Mouse (Mus musculus) kidney, adult 11 months (tissue): ENCODE data around the gene Spink4.
A peak's percentile ranks its signal among the peaks of the same experiment; 100 is the strongest.

Source experiments
- DNase-seq: peaks from one replicate; pipeline ENCODE4 v3.0.0; 2022

Gene Spink4

DNA sequence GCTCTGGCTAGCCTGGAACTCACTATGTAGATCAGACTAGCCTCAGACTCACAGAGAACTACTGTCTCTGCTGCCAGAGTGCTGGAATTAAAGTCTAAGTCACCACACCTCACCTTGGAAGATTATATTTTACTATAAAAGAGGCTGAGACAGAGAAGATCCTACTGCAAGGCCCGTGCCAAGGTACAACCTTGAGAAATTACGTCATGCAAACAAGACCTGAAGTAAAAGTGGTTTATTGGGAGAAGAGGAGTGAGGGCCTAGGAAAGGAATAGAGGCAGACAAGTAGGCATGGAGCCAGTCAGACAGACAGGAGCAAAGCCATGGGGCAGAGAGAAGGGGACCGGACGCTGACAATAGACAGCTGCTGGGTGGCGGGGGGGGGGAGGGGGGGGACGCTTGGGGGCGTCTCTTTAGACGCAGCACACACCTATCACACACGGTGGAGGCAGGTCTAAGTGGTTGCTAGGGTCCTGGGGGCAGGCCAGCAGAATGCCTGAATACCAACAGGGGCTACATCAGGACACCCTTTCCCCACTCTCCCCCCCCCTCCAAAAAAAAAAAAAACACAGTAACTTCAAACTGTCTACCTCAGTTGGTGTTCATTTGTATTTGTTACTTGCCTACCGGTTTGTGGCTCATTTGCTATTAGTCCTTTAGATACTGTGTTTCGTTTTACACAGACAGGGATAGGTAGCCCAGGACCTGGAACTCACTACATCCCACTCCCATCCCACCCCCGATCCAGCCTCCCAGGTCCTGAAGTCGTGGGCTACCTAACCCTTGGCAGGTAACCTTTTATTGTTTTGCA, 50.1 kb downstream of the Spink4 start:
- DNase-seq = peak; percentile 21

DNA sequence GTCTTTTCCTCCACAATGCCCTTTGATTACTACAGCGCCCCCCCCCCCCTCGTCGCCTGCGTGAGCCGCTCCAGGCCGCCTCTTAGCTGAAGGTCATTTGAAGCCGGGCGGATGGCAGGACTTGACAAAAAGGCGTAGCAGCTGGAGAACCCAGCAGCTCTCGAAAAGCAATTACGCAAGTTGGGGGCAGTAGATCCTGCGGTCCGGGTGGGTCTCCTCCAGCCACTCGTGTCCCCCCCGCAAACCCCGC, 50.7 kb downstream of the Spink4 start:
- no peak for DNase-seq

DNA sequence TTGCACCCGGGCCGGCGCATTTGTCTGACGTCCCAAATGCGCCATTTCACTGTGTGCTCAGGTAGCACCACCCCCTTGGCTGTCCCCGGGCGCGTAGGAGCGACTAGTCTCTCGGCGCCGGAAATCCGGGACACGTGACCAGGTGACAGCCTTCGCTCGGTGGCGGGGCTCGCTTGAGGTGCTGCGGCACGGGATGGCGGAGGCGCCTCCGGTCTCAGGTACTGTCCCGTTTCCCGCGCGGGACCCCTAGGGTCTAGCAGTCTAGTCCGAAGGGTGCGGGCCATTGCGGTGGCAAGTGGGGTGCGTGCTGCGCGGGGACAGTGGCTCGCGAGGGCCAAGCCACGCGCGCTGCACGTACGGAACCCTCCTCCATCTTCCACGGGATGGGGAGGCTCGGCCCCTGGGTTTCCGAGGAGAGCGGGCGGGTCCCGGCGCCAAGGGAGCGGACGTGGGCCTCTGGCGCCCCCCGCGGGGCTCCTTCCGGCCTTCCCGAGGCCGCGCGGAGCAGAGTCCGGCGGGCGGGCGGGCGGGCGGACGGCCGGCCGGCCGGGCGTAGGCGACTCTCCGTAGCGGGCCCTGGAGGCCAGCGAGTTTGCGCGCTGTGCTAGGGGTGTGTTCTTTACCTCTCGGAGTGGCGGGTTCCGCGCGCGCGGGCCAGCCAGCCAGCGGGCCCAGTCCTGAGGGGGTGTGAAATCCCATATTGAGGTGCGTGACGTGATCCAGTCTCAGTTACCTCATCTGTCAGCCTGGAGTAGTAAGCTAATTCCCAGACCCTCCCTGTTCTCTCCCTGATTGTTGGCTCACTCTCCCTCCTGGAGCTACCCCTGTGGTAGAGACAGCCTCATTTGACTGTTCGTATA, 51.2 kb downstream of the Spink4 start, which contains the start of gene Nfx1:
TSS of gene Nfx1 (plus strand) at position 65 of the 860 bp plus-strand sequence.
- peak; percentile 95 for DNase-seq

DNA sequence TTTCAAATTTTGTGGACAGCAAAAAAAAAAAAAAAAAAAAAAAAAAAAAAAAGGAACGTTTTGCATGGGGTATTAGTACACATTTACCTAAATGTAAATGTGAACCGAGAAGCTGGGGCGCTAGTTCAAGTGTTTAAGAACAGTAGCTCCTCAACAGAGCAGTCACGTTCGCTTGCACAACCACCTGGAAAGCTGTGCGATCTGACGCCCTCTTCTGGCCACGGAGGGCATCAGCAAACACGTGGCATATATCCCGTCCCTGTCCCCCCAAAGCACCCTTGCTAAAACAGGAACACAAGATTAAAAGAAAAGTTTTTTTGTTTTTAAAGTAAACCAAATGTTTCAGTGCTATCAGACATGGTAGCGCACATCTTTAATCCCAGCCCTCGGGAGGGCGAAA, 51.9 kb downstream of the Spink4 start:
- DNase-seq = no peak

DNA sequence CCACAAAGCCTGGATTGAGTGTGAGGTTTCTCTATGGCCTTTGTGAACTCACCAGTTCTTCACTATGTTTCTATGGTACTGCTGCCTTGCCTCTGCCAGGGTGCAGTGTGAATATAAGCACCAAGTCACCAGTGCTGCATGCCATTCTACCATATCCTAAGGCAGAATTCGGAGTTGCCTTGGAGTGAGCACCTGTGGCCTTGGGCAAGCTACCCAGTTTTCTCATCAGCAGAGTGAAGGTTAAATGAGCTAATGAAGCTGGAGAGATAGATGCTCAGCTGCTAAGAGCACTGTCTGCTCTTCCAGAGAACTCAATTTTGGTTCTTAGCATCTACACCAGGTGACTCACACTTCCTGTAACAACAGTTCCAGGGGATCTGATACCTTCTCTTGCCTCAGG, 54.2 kb downstream of the Spink4 start:
- DNase-seq = no peak

DNA sequence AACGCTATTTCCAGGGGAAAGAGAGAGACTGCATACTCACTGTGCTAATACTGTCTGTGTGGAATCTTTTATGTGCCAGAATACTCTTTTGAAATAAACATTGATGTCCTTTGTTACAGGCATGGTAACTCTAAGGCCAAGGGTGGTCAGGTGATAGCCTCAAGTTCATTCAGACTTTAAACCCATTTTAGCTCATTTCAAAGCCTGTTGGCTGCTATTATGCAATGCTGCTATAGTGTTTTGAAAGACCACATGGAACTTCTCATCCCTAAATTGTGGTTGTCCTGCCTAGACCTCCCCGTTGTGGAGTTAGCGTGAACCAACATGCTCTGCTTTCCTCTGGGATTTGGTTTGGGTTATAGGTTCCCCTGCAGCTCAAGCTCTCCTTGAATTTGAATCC, 55.8 kb downstream of the Spink4 start:
- DNase-seq = no peak

DNA sequence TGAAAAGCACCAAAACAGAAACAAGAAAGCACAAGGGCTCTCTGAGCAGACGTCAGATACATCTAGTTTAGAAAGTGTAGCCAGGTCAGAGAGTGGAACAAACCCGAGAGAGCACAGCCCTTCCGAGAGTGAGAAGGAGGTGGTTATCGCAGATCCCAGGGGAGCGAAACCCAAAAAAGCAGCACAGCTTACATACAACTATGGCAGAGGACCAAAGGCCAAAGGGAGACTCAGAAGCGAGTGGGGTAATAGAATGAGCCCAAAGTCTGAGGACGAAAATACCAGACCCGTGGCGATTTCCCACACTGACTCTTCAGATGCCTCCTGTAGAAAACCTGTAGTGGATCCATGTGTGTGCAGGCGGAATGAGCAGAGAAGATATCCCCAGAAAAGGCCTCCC, 56.8 kb downstream of the Spink4 start:
- no peak for DNase-seq

DNA sequence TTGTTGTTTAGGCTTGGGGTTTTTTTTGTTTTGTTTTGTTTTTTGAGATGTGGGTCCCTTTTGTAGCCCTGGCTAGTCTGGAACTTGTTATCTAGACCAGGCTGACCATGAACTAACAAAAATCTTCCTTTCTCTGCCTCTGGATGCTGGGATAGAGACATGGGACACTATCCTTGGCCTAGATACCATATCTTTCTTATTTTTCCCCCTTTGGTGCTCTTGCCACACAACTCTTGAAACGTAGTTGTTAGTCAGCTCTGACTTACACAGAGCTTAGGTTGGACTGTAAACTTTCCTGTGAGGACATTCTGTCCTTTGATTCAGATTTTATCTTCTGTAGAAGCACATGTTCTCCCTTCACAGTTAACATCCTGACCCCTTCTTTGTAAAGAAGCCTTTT, 59.6 kb downstream of the Spink4 start:
- DNase-seq = no peak
